Mouse (Mus musculus) yolk sac, embryonic 10.5 days (tissue): Measurements from ENCODE around the gene Crcp.

Experiments used
- DNase-seq: peaks from one replicate; pipeline ENCODE4 v3.0.0-alpha.2; 2017; ENCODE audit warnings: low spot score

Gene Crcp

DNA sequence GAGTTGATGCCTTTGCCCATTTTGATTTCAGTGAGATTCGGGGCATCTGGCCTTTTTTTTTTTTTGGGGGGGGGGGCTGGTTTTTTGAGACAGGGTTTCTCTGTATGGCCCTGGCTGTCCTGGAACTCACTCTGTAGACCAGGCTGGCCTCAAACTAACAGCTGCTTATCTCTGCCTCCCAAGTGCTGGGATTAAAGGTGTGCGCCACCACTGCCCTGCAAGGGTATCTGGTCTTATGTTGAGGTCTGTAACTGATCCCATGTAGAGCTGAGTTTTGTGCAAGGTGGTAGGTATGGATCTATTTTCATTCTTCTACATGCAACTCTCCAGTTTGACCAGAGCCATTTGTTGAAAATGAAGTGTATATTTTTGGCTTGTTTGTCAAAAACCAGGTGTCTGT, 27.2 kb downstream of the Crcp start:
- no peak for DNase-seq

DNA sequence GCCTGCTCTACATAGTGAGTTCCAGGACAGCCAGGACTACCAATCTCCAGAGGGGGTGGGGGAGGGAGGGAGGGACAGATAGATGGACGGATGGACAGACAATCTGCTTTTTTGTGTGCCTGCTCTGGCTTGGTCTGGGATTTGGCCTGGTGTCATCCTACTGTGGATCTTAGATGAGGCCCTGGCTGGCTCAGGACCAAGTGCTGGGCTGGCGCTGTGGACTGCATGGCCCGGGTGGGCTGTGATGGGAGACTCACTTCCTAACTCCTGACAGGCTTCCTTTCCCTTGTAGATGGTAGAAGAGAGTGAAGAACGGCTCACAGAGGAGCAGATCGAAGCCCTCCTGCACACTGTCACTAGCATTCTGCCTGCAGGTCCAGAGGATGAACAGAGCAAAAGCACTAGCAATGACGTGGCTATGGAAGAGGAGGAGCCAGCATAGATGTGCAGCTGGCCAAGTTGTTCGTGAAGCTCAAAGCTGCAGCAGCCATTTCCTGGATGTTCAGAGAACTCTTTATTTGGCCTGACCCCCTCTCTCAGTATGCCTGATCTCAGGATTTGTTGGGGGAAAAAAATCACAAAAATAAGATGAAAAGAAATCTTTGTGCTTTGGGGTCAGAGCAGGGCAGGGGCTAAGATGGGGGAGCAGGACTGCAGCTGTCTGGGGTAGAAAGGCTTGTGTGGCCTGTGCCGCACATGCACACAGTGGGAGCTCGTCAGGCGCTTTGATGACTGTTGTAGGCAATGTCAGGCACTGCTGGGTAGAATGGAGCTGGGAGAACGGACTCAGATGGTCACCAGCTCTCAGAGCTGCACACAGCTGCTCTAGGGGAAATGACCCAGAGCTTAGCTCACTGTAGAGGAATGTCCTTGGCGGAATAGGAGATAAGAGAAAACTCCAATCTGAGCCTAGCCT, 30.6 kb downstream of the Crcp start:
- no peak for DNase-seq

DNA sequence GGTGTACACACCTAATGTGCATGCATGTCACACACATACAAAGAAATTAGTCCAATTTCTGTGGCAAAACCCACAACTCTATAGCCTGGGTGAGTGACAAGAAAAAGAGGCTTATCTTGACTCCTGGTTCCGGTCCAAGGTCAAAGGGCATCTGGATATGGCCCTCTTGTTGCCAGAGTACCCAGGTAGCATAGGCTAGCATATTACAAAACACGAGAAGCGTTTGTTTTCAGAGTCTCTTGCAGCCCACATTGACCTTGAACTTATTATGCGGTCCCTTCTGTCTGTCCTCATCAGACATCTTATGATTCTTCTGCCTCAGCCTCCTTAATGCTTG, 31.2 kb downstream of the Crcp start:
- DNase-seq = no peak

DNA sequence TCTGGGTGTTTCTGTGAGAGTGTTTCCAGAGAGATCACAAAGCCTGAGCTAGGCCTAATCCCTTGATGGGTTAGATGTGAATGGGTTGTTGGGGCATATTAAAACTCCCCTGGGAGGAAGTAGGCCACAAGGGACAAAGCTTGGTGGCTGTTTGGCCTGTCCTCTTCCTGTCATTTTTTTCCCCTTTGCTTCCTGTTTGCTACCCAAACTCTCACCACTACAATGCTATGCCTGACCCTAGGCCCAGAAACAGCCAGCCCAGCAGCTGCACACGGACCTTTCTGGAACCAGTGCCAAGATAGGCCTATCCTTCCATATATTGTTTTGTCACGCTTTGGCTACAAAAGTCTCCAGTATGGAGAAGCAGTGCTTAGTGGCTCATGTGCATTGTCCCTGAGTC, 33.0 kb downstream of the Crcp start:
- DNase-seq = no peak

DNA sequence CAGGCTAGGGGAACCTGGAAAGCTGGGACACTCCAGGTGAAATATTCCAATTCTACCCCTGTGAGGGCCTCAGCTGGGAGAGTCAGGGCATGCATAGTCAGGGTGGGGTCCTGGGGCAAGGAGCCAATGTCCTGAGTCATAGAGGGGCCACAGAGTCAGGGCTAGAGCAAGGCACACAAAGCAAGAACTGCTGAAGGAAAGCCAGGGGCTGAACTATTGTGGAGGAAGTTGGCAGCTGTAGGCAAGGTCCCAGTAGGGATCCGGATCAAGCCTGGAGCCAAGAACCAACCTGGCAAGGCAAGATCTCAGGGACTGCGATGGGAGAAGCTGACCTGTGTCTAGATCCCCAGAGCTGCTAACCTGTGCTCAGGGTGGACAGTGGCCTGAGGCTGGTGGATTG, 34.7 kb downstream of the Crcp start:
- no peak for DNase-seq

DNA sequence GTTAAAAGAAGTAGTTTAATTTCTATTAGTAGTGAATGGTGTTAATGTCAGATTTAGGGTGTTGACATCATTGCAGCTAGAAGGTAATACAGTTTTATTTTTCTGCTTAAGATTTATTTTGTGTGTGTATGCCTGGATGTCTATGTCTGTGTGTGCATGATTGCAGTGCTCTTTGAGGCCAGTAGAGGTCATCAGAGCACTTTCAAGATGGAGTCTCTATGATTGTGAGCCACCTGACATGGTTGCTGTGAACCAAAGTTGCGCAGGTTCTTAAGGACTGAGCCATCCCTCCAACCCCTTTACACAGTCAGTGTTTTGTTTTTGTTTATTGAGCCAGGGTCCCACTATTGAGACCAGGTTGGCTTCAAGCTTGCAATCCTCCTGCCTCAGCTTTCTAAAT, 36.5 kb downstream of the Crcp start:
- no peak for DNase-seq

DNA sequence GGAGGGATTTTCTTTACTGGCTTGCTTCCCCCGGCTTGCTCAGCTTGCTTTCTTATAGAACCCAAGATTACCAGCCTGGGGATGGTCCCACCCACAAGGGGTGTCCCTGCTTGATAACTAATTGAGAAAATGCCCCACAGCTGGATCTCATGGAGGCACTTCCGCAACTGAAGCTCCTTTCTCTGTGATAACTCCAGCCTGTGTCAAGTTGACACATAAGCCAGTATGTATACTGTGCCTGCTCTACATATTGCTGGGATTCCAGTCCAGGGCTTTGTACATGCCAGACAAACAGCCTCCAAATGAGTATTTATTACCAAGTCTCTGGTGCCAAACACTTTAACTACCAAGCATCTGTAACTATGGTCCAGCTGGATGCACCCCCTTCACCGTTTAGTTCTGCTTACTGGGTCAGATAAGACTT, 38.8 kb downstream of the Crcp start:
- DNase-seq = no peak

DNA sequence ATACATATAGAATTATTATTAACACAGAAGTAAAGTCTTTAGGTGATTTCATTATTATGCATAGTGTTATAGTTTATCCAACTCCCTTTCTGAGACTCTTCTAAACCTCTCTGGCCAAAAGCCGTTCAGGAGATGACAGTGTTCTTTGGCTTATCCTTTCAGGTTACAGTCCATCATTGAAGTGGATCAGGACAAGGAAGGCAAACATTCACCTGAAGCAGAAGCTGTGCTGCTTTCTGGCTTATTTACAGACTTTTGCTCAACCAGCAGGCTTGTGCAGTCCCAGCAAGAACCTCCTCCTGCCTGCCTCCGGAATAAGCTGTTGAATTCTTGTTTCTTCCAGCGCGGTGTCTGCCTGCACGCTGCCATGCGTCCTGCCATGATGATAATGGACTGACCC, 43.9 kb downstream of the Crcp start, which contains the start of gene Tpst1:
Gene Tpst1, plus strand, starts transcription at position 301 of the 400 bp plus-strand sequence.
- DNase-seq = no peak

DNA sequence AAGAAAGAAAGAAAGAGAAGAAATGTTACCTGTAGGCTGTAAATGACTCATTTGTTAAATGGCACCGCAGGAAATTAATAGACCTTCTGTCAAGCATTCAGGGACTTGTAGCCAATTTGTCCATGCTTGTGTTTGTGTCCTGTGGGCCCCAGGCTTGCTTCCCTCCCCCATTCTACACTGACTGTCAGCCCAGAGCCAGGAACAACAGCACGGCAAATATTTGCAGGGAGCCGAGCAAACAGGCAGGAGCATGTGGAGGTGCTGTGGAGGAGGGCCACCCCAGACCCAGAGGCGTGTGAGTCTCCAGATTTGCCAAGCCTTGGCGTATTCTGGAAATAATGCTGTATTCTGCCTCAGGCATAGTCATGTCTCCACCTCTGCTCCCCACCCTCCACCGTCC, 45.4 kb downstream of the Crcp start:
- DNase-seq = no peak

DNA sequence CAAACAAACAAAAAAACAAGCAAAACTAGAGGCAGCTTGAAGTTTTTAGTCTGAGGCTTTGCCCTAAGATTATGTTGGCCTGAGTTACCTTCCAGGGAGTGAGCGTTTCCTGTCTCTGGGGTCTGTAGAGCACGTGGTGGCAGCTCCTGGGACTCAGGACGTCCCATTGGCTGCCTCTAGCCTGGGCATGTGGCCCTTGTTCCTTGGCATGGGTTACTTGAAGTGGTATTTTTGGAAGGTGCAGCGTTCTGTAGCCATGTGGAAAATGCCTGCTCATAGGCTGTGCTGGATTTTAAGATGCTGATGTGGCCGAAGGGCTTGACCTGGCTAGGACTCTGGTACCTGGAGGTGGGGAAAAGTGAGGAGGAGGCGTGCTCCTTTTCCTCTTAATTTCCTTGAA, 47.3 kb downstream of the Crcp start:
- DNase-seq = no peak

DNA sequence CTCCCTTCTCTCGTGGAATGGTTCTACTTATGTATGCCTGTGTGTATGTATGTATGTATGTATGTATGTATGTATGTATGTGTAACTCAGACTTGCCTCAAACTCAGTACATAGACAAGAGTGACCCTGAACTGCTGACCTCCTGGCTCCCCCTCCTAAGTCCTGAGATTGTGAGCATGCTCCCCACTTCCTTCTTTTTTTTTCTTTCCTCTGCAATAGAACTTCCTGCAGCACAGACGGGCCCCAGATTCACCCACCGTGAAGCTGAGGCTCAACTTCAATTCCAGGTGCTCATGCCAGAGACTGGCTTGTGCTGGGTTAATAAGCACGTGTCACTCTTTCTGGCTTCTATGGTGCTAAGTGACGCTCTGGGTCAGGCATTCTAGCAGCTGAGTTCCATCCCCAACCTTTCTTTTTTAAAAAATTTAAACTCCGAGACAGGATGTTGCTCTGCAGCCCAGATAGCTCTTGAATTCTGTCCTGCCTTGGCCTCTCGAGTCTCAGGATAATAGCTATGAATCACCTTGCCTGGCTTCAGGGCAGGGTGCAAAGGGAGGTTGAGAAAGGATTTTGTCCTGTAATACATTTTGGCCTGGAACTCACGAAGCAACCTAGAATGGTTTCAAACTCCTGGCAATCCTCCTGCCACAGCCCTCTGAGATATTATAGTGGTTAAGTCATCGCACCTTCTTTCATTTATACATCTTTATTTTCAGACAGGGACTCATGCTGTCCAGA, 49.2 kb downstream of the Crcp start:
- DNase-seq = no peak

DNA sequence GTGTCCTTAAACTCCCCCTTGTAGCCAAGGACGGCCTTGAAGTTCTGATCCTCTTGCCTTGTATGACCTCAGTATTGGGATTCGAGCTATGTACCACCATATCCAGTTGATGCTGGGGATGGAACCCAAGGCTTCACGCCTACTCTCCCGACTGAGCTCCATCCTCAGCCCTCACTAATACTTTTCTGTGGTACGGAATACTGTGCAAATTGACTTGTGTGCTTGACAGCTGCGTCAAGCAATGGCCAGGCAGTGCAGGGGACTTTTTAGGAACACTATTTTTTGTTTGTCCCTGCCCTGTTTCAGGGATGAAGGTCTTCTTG, 49.7 kb downstream of the Crcp start:
- no peak for DNase-seq

DNA sequence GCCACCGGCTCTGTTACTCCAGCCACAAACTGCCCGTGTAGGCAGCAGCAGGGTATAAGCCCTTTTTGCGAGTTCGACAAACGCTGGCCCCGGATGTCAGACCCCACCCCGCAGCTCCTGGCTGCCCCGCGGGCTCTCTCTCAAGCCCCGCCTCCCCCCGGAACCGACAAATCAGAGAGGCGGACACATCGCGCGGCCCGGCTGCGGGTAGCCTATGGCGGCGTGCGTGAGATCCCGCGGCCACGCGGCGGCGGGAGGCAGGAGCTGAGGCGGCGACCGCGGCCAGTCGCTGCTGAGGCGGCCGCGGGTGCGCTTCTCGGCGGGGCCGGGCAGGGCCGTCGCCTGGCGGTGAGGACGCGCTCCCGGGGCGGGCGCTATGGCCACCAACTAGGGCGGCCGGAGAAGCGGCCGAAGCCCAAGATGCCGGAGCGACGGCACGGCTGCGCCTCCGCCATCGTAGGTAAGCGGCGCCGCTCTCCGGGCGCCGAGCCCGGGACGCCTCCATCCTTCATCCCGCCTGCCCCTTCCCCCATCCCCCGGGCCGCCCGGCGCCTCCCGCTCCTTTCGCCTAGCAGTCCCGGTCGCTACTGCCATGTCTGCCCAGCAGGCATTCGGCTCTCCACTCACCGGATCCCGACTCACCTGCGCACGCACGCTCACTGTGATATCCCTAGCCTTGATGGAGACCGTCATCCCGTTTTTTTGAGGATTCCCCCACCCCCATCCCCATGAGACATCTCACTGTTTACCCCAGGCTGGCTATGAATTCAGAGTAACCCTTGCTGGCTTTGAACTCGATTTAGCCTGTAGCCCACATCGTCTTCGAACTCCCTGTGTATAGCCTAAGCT, 50.3 kb downstream of the Crcp start:
- DNase-seq = peak; percentile 90

DNA sequence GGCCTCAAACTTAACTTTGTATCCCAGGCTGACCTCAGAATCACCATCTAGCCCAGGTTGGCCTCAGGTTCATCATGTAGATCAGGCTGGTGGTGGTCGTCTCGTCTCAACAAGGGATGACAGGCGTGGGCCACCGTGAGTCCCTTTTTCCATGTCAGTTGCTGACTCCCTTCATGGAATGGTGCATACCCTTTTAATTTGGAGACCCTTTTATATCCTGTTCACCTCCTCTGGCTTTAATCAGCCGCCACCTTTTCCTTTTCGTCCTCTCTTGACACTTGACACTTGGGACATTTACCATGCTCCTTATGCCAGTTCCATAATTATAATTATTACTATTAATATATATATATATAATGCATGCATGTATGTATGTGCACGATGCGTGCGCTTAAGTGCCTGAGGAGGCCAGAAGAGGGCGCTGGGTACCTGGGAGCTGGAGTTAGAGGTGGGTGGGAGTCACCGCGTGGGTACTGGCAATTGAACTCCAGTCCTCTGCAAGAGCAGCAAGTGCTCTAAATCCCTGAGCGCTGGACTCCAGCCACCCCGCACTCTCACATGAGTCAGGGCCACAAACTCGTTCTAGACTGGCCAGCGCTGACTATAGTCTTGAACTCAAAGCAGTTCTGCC, 51.1 kb downstream of the Crcp start:
- DNase-seq = no peak

DNA sequence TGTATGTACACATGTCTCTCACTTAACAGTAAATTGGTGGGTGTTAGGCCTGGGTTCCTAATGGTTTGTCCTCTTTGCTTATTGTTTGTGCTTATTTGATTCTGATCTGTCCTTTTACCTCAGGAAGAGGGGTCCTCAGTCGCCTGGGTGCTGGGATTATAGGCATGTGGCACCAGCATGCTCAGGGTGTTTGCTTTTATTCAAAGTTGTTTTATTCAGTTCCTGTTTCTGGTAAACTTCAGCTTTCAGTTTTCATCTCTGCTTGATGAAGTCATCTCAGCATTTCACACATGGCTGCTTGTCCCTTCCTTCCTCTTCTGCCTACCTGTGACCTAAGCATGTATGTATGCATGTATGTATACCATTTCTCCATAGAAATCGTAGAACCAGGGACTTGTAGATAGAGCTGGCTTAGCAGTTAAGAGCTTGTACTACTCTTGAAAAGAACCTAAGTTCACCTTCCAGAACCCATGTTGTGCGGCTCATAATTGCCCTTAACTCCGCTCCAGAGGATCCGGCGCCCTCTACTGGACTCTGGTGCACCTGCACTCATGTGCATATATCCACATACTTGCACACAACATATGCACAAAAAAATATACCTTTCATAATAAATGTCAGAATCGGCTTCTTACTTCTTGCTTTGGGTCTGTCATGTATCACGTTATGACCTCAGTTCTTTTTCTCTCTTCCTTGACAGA, 52.2 kb downstream of the Crcp start:
- DNase-seq = no peak

DNA sequence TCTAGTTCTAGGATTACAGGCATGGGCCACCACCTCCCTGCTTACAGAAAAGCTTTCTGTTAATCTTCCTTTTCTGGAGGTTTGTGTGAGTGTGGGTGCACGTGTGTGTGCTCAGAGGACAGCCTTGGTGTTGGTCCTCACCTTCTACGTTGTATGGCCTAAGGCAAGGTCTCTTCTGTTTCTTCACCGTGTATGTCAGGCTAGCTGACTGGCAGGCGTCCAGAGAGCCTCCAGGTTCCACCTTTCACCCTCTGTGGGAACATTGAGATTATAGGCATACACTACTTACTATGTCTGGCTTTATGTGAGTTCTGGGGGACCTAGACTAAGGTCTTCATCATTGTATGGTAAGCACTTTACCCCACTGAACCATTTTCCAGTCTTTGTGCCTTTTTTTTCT, 53.3 kb downstream of the Crcp start:
- no peak for DNase-seq

DNA sequence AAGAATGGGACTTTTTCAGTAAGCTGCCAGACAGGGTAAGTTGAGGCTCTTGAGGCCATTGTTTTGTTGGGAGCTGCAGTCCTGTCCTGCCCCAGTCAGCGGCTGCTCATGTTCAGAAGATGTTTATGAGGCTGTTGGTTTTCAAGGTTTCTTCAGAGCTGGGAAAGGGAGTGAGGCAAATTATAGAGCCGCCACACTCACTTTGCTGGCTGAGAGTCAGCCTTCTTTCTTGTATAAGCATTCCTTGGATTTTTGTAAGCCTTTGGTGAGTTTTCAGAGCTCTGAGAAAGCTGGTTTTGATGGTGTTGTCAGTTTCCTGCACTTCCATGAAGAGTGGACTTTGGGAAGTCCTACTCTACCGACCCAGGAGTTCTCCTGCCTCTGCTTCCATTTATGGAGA, 55.2 kb downstream of the Crcp start:
- no peak for DNase-seq

DNA sequence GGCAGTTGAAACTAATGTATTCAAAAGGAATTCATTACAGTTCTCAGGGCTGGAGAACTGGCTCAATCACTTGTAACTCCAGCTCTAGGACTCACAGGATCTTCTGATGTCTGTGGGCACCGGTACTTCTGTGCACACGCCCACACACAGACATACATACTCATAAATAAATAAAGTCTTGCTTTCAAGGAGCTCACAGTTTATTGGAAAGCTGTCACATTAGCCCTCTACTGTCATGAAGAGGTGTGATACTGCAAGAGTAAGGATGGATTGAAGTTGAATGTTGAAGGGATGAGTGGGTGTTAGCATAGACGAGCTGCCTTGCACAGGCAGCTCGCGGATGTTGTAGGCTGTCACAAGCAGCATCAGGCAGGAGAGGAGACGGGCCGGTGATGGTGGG, 58.9 kb downstream of the Crcp start:
- DNase-seq = no peak

DNA sequence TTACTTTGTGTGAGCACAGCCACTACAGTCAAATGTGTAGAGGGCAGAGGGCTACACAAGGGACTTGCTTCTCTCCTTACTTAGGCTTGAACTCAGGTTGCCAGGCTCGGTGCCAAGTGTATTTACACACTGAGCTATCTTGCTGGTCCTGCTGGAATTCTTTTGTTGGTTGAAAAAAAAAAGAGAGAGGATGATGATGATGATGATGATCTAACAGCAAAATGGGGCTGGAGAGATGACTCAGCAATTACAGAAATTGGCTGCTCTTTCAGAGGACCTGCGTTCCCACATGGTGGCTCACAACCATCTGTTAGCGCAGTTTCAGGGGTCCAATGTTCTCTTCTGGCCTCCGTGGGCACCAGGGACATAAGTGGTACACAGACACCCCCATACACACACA, 59.5 kb downstream of the Crcp start:
- DNase-seq = no peak

DNA sequence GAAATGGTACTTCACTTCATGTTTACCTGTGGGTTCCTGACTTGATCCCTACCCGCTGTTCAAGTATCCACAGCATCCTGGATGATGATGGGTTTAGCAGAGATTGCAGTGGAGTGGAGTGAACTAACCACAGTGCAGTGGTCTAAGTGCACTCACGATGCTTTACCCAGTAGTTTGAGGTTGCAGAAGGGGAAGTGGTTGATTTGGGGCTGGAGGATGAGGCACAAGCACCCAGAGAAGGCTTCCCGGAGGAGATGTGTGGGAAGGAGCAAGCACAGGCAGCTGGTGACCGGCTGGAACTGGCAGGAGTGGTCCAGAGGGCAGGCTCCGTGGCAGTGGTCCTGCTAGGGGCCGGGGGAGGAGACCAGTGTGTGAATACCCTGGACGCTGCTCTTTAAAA, 60.1 kb downstream of the Crcp start:
- DNase-seq = no peak

DNA sequence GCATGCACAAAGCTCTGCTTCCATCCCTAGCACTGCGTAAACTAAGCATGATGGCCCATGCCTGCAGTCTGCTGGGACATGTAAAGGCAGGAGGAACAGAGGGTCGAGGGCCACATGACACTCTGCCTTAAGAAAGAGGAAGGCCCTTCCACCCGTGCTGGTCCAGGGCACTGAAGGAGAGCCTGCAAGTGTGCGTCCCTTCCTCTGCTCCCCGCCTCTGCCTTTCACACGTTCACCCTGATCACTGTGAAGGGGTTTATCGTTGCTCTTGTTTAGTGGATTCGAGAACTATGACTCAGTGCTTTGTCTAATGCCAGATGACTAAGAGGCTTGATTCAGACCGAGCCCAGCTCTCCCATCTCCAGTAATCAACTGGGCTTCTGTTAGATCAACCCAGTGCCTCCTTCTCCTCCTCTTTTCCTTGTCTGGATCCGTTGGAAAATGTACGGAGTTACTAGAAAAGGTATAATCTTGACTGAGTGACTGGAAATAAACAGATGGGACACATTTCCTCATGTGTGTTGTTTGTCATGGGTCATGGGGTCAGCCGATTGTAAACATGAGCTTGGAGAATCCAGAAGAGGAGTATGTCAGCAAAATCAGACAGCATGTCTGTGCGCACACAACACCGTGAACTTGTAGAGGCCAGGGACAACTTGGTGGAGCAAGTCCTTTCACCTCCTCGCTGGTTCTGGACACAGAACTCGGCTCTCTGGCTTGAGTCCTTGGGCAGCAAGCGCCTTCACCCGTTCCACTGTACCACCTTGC, 60.7 kb downstream of the Crcp start:
- DNase-seq = no peak
